Mouse (Mus musculus) lung, adult 2 months (tissue): ENCODE data around the gene Gzmm.

ENCODE experiments used
- CTCF ChIP-seq: fragments of 200-500 bp; IDR thresholded peaks from 2 replicates; pipeline ENCODE4 v1.5.1; 2011; ENCODE audit warnings: mild to moderate bottlenecking, low read length, control low read depth; ENCODE audit not compliant: insufficient read depth
- POLR2A ChIP-seq: fragments of 200-500 bp; IDR thresholded peaks from 2 replicates; pipeline ENCODE4 v1.6.1; 2011; ENCODE audit warnings: low read depth, mild to moderate bottlenecking, control low read depth, low read length, borderline replicate concordance; ENCODE audit errors: extremely low read depth

- TF ChIP-seq CTCF (peak; percentile 86), POLR2A (no peak)
Measured at GRCm38 (mm10) chr10:79712499-79713126, 23.8 kb downstream of the Gzmm start.
